Mouse (Mus musculus) cerebellum, adult 2 months (tissue): ENCODE results near the gene Pde7b. TPM values are rescaled to one million over a fixed set of nuclear protein-coding genes. Genes with fewer than 3 reads are reported as not detected.

Experiments used
- DNase-seq, 2 experiments: peaks; one replicate each; pipeline ENCODE4 v3.0.0; 2021
- H3K27ac ChIP-seq: fragments of 200-500 bp; 2 replicates; pipeline ENCODE4 v1.5.1; 2012; ENCODE audit warnings: low read length, control low read depth, inconsistent platforms; ENCODE audit not compliant: insufficient read depth
- H3K27me3 ChIP-seq: fragments of 200-500 bp; 2 replicates; pipeline ENCODE4 v1.6.1; 2012; ENCODE audit warnings: inconsistent platforms, mild to moderate bottlenecking, low read length, moderate library complexity; ENCODE audit not compliant: control insufficient read depth, insufficient read depth
- H3K4me1 ChIP-seq: fragments of 200-500 bp; 2 replicates; pipeline ENCODE4 v1.6.1; 2011; ENCODE audit warnings: low read length; ENCODE audit not compliant: control insufficient read depth, insufficient read depth
- H3K4me3 ChIP-seq: fragments of 200-500 bp; replicated peaks from 2 replicates; pipeline ENCODE3; 2011; ENCODE audit warnings: mild to moderate bottlenecking, low read depth, low read length, control low read depth; ENCODE audit not compliant: insufficient read depth
- CTCF ChIP-seq: fragments of 200-500 bp; IDR thresholded peaks from 2 replicates; pipeline ENCODE4 v1.5.1; 2011; ENCODE audit warnings: low read depth, mild to moderate bottlenecking, control low read depth, low read length, moderate library complexity, borderline replicate concordance; ENCODE audit not compliant: insufficient read depth
- POLR2A ChIP-seq: fragments of 200-500 bp; IDR thresholded peaks from 2 replicates; pipeline ENCODE4 v1.6.1; 2011; ENCODE audit warnings: low read length, control low read depth, borderline replicate concordance; ENCODE audit not compliant: insufficient read depth
- WGBS: fragments of 180-500 bp; shearing (Covaris S2); methylation state at CpG from one replicate; pipeline ENCODE4 v1.1.7; 2018; 5-methylcytosine and 5-hydroxymethylcytosine counted together
- polyA plus RNA-seq: library from polyadenylated mRNA; depleted of rRNA; stranded (reverse); fragments of >200 nt; gene quantifications from 2 replicates; pipeline ENCODE4 v1.2.3, GENCODE M21; 2012

Pde7b gene
- polyA plus RNA-seq, 1 experiment = 8.5 TPM

- no peak for DNase-seq
- Histone ChIP-seq H3K27ac (no peak overlapping the region), H3K4me3 (no peak overlapping the region), H3K4me1 (no peaks in the 10 kb centered on the region), H3K27me3 (no peaks in the 10 kb centered on the region)
- 80% methylated on average over 7 of the region's 7 CpGs for WGBS
- TF ChIP-seq POLR2A (no peak), CTCF (no peak)
These were observed 304.6 kb downstream of the Pde7b start for GRCm38 (mm10) chr10:20420296-20420695.

- H3K27ac ChIP-seq = no peak overlapping the region
- no peaks in the 10 kb centered on the region for H3K27me3 ChIP-seq
- WGBS = 82% methylated on average over 10 of the region's 10 CpGs
- no peak overlapping the region for H3K4me3 ChIP-seq
- no peaks in the 10 kb centered on the region for H3K4me1 ChIP-seq
- no peak for DNase-seq
- TF ChIP-seq POLR2A = no peak
- no peak for TF ChIP-seq CTCF
These were observed 306.0 kb downstream of the Pde7b start for GRCm38 (mm10) chr10:20418856-20419219.

DNA sequence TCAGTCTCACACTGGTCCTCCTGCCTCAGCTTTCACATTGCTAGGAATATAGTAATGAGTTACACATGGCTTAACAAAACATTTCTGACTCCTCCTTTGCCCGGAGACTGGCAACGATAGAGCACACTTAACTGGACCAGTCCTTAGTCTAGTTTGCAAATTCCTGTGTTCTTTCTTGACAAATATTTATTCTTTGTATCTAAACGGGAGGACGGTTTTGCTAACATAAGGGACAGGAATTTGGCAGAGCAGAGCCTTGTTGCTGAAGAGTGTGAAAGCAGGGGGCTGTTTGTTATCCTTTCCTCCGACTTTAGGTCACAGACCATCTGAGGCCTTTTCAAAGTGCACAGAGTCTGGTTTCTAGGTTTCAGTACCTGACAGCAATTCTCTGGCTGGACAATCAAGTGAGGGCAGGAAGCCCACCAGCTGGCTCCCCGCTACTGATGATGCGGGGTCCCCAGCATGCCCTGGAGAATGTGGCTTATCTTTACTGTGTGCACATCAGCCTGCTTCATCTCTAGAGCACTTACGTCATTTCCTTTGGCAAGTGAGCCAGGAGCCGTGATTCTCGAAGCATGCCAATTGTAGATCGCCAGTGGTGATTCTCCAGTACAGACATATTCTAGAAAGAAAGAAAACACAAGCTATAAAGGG is 306.5 kb downstream of the Pde7b start:
- Histone ChIP-seq H3K27me3 (no peaks in the 10 kb centered on the region), H3K27ac (no peak overlapping the region), H3K4me3 (no peak overlapping the region), H3K4me1 (no peaks in the 10 kb centered on the region)
- no peak for DNase-seq
- TF ChIP-seq CTCF = no peak
- no peak for TF ChIP-seq POLR2A
- 61% methylated on average over 11 of the region's 11 CpGs for WGBS

DNA sequence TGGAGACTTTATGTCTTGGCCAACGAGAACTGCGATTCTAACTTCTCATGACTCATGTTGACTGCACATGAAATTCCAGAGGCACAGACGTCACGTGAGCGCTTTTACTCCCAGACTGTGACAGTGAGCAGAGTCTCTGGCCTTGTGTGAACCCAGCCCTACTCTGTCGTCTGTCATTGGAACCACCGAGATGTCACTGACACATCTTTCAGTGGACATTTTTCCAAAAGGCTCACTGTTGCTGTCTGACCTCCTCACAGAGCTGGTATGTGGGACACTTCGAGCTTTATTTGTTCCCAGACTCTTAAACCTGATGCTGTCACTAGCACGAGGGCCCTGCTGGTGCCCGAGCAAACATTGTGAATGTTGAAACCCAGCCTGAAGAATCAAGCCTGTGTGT is 315.7 kb downstream of the Pde7b start:
- Histone ChIP-seq H3K27ac (no peak overlapping the region), H3K4me3 (no peak overlapping the region), H3K27me3 (no peaks in the 10 kb centered on the region), H3K4me1 (no peaks in the 10 kb centered on the region)
- DNase-seq = no peak
- 85% methylated on average over 10 of the region's 10 CpGs for WGBS
- TF ChIP-seq POLR2A (no peak), CTCF (no peak)

- Histone ChIP-seq H3K27ac (no peak overlapping the region), H3K27me3 (no peaks in the 10 kb centered on the region), H3K4me1 (no peaks in the 10 kb centered on the region), H3K4me3 (no peak overlapping the region)
- WGBS = 55% methylated on average over 3 of the region's 3 CpGs
- DNase-seq = no peak
- TF ChIP-seq CTCF (no peak), POLR2A (no peak)
These were observed 316.5 kb downstream of the Pde7b start for GRCm38 (mm10) chr10:20408336-20408735.

GRCm38 (mm10) chr10:20405471-20405870 is 319.4 kb downstream of the Pde7b start:
- peak; percentile 57 for TF ChIP-seq CTCF
- no peak for TF ChIP-seq POLR2A
- no peak overlapping the region for H3K4me3 ChIP-seq
- no peaks in the 10 kb centered on the region for H3K4me1 ChIP-seq
- 93% methylated on average over 2 of the region's 2 CpGs for WGBS
- H3K27ac ChIP-seq = no peak overlapping the region
- DNase-seq = no peak
- no peaks in the 10 kb centered on the region for H3K27me3 ChIP-seq

GRCm38 (mm10) chr10:20402941-20403340 is 321.9 kb downstream of the Pde7b start:
- Histone ChIP-seq H3K4me3 (no peak overlapping the region), H3K4me1 (no peaks in the 10 kb centered on the region), H3K27ac (no peak overlapping the region), H3K27me3 (no peaks in the 10 kb centered on the region)
- no peak for DNase-seq
- TF ChIP-seq CTCF (no peak), POLR2A (no peak)
- WGBS = 86% methylated on average over 5 of the region's 5 CpGs

DNA sequence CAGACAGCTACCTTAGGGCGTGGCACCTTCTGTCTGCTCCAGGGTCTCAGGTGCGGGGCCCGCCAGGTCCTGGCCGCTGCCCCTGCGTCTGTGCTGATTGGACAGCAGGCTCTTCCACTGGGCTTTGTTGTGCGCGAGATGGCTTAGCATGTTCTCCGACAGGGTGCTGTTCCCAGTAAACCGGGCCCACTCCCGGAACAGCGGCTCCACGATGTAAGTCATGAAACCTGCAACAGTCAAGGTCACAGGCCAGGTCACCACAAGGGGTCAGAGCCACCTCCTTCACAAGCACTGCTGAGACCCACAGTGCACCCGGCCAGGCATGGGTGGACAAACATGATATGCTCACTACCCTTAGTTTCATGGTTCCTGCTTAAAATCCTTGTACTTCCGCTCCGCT is 324.5 kb downstream of the Pde7b start:
- no peak overlapping the region for H3K4me3 ChIP-seq
- no peak overlapping the region for H3K27ac ChIP-seq
- H3K4me1 ChIP-seq = no peaks in the 10 kb centered on the region
- no peak for DNase-seq
- TF ChIP-seq CTCF (no peak), POLR2A (no peak)
- H3K27me3 ChIP-seq = no peaks in the 10 kb centered on the region
- WGBS = 78% methylated on average over 15 of the region's 15 CpGs

- no peak for TF ChIP-seq CTCF
- TF ChIP-seq POLR2A = no peak
- H3K4me3 ChIP-seq = no peak overlapping the region
- H3K27ac ChIP-seq = no peak overlapping the region
- WGBS = 78% methylated on average over 12 of the region's 12 CpGs
- no peak for DNase-seq
- H3K4me1 ChIP-seq = no peaks in the 10 kb centered on the region
- H3K27me3 ChIP-seq = no peaks in the 10 kb centered on the region
These were observed 326.1 kb downstream of the Pde7b start for GRCm38 (mm10) chr10:20398641-20399390.
